Mouse (Mus musculus): ENCODE data around the gene Exd2.

Gene Exd2

DNA sequence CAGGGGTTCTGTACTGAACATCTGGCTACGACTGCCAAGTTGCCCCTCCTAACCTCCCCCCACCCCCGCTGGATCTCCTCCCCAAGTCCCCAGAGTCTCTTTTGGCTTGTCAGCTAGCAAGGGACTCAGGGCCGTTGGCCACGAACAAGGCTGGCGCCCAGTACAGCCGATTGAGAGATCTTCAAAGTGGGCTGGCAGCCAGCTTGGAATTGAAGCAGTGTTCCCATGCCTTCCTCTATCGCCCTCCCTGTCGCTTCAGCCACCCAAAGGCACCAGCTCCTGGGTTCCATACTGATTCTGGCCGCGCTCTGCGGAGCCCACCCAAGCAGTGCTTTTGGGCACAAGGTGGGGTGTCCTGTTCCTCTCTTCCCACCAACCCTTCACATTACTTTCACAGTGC is 86.8 kb downstream of the Exd2 start:
- no peak for DNase-seq (ENCODE audit: extremely low spot score, low spot score)

Data from neural tube, embryonic 10.5 days (tissue).